Mouse (Mus musculus) lung, embryonic 15.5 days (tissue): ENCODE measurements around the gene Cacna1d. TPM values are rescaled to one million over a fixed set of nuclear protein-coding genes. Genes with fewer than 3 reads are reported as not detected.

Experiments used
- ATAC-seq: fragments of 200-750 bp; cut with Nextera tagmentation; 2 replicates; pipeline ENCODE4 v1.8.0; 2017; ENCODE audit warnings: moderate number of reproducible peaks, borderline replicate concordance; ENCODE audit not compliant: low FRiP score, low TSS enrichment; ENCODE audit errors: extremely low read depth
- H3K27ac ChIP-seq: fragments of 300-500 bp; sonication (generic); 2 replicates; pipeline ENCODE4 v1.5.1; 2015; ENCODE audit warnings: moderate library complexity, mild to moderate bottlenecking, inconsistent platforms
- H3K27me3 ChIP-seq: fragments of 300-500 bp; sonication (generic); 2 replicates; pipeline ENCODE4 v1.6.1; 2015; ENCODE audit warnings: inconsistent platforms
- H3K36me3 ChIP-seq: fragments of 300-500 bp; sonication (generic); 2 replicates; pipeline ENCODE4 v1.6.1; 2015; ENCODE audit warnings: inconsistent platforms
- H3K4me1 ChIP-seq: fragments of 300-500 bp; sonication (generic); 2 replicates; pipeline ENCODE4 v1.6.1; 2015; ENCODE audit warnings: inconsistent platforms
- H3K4me2 ChIP-seq: fragments of 300-500 bp; sonication (generic); 2 replicates; pipeline ENCODE4 v1.6.1; 2015; ENCODE audit warnings: inconsistent platforms, mild to moderate bottlenecking, moderate library complexity
- H3K4me3 ChIP-seq: fragments of 300-500 bp; sonication (generic); 2 replicates; pipeline ENCODE4 v1.5.1; 2015; ENCODE audit warnings: mild to moderate bottlenecking, inconsistent platforms
- H3K9ac ChIP-seq: fragments of 300-500 bp; sonication (generic); 2 replicates; pipeline ENCODE4 v1.6.1; 2015; ENCODE audit warnings: inconsistent platforms
- H3K9me3 ChIP-seq: fragments of 300-500 bp; sonication (generic); 2 replicates; pipeline ENCODE4 v1.6.1; 2016; ENCODE audit warnings: inconsistent platforms
- WGBS: fragments of 180-500 bp; shearing (Covaris S2); methylation state at CpG from one replicate; pipeline ENCODE4 v1.1.7; 2015; 5-methylcytosine and 5-hydroxymethylcytosine counted together
- polyA plus RNA-seq: library from polyadenylated mRNA; unstranded; fragments of >200 nt; fragmentation: Nextera tagmentation; extraction: Ambion mirVana; gene quantifications from 2 replicates; pipeline ENCODE4 v1.2.1, GENCODE M21; 2015

Cacna1d gene
- polyA plus RNA-seq, 1 experiment from 2014 or later: 8.9 TPM

DNA sequence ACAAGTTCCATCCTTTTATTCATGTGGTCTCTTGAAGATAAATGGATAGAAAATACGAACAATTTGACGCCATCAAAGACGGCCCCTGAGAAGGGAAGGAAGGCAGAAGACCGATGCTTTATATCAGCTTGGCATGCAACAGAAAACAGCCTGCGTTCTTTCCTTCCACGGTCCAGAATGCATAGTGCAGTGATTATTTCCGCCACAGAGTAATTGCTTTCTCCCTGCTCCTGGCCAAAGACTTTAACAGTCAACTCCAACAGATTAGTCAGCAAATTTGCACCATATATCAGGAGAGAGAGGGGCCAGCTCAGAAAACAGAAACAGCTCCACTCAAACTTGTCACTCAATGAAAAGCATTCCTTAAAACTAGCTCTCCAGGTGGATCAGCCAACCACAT lies 71.8 kb downstream of the Cacna1d start:
- Histone ChIP-seq H3K27me3 (no peaks in the 10 kb centered on the region), H3K4me1 (peaks cover 11% of the 10 kb centered on the region; the same call in 1 of the 2 replicates), H3K9me3 (no peaks in the 10 kb centered on the region), H3K4me2 (peak overlapping the region; percentile 35), H3K27ac (peak overlapping the region; percentile 57; the same call in 1 of the 2 replicates), H3K4me3 (no peak overlapping the region; the same call in 1 of the 2 replicates), H3K9ac (no peak overlapping the region), H3K36me3 (no peaks in the 10 kb centered on the region)
- ATAC-seq: peak; percentile 46; the same call in 1 of the 2 replicates
- 36% methylated on average over 7 of the region's 7 CpGs for WGBS

DNA sequence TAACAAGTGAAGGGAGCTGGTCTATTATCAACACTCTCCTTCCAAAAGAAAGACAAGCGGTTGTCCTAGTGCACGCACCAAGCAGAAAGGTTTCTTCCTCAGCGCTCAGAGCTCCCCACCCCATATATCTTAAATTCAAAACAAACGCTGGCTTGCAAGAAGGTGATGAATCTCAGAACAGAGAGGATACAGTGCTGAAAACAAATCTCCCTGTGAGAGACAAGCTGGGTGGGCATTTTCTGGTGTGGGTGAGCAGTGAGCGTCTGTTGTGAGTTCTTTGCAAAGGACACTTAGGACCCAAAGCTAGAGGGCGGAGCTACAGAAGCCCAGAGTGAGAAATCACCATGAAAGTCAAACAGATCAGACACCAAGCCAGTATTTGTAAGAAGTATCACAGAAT lies 72.2 kb downstream of the Cacna1d start:
- H3K4me3 ChIP-seq: no peak overlapping the region; the same call in 1 of the 2 replicates
- no peaks in the 10 kb centered on the region for H3K36me3 ChIP-seq
- H3K4me2 ChIP-seq: peak overlapping the region; percentile 35
- WGBS: 34% methylated on average over 6 of the region's 6 CpGs
- peak overlapping the region; percentile 57 for H3K27ac ChIP-seq
- H3K9me3 ChIP-seq: no peaks in the 10 kb centered on the region
- no peak for ATAC-seq
- H3K4me1 ChIP-seq: peaks cover 11% of the 10 kb centered on the region; the same call in 1 of the 2 replicates
- H3K27me3 ChIP-seq: no peaks in the 10 kb centered on the region
- H3K9ac ChIP-seq: no peak overlapping the region

DNA sequence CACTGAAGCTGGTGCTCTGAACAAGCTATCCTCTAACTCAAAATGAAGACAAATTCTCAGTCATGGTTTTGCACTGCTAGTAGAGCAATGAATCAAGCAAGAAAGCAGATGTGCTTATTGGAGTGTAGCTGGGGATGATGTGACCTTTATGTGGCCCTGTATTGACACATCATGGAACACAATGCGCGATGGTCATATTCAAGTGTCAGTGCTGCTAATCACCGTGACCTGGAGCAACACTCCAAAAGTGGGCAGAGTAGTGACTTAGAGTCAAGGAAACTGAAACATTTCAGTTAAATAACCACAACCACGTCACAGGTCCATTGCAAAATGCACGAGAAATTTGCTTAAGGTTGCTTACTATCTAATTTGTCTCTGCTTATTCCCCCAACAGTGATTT lies 75.4 kb downstream of the Cacna1d start:
- Histone ChIP-seq H3K9ac (no peak overlapping the region), H3K27me3 (no peaks in the 10 kb centered on the region), H3K4me3 (no peak overlapping the region), H3K9me3 (no peaks in the 10 kb centered on the region), H3K36me3 (no peaks in the 10 kb centered on the region), H3K4me2 (no peak overlapping the region), H3K27ac (no peak overlapping the region), H3K4me1 (0 out of 2 replicates have a peak, but pooled peaks cover 7% of the 10 kb centered on the region)
- WGBS: 94% methylated on average over 5 of the region's 5 CpGs
- ATAC-seq: no peak

GRCm38 (mm10) chr14:30414131-30414530 lies 77.1 kb downstream of the Cacna1d start:
- H3K9me3 ChIP-seq: no peaks in the 10 kb centered on the region
- H3K9ac ChIP-seq: no peak overlapping the region
- H3K36me3 ChIP-seq: no peaks in the 10 kb centered on the region
- no peak overlapping the region for H3K4me2 ChIP-seq
- H3K27me3 ChIP-seq: no peaks in the 10 kb centered on the region
- ATAC-seq: no peak
- H3K27ac ChIP-seq: no peak overlapping the region
- 61% methylated on average over 2 of the region's 2 CpGs for WGBS
- H3K4me3 ChIP-seq: no peak overlapping the region
- H3K4me1 ChIP-seq: 0 out of 2 replicates have a peak, but pooled peaks cover 7% of the 10 kb centered on the region

DNA sequence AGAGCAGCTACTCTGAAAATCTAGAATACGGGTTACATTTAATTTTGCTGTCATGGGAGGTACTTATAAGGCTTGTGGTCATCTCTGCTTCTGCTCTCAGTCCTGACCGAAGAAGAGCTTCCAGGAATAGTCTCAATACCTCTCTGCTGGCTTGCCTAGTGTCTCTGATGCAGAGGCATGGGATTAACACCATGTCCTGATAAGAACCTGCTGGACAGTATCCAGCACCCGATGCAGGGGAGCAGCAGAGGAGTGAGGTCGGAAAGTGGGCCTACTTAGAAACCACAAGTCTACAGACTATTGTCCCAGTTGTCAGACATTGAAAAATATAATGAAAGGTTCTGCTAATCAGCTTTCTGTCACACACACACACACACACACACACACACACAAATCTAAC lies 81.9 kb downstream of the Cacna1d start:
- H3K4me2 ChIP-seq: no peak overlapping the region
- H3K27me3 ChIP-seq: no peaks in the 10 kb centered on the region
- no peak for ATAC-seq
- H3K27ac ChIP-seq: no peak overlapping the region
- H3K4me3 ChIP-seq: no peak overlapping the region
- no peaks in the 10 kb centered on the region for H3K36me3 ChIP-seq
- no peaks in the 10 kb centered on the region for H3K9me3 ChIP-seq
- WGBS: 66% methylated on average over 4 of the region's 4 CpGs
- no peaks in the 10 kb centered on the region for H3K4me1 ChIP-seq
- H3K9ac ChIP-seq: no peak overlapping the region

DNA sequence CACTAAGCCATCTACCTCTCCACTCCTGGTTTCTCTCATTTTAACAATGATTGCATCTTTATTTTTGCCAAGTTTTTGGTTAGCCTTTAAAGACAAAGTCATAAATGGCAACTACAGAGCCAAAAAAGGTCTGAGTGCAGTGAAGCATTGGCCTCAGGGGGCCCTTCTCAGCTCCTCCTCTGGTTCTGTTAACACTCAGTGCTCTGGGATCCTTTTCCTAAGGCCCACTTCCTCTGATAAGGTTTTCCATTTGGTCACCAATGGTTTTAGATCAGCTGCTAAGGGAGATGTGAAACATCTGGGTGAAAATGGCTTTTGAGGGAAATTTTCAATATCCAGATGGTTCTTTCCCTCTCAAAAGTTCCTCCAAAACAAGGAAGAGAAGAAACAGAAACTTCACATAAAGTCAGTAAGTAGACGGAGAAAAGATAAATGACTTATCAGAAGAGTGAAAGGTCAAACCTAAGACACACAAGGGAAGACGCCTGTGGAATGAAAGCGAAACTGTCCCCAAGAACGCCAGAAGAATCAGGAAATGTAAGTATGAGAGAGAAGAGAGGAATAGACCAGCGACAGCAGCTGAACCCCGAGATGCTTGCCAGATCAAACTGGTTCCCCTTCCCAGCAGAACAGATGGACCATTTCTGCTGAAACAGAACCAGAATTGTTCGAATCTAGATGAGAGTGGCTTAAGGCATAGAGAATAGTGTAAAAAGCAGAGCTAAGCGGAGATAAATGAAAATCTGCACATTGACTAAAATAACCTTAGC lies 85.6 kb downstream of the Cacna1d start:
- H3K4me1 ChIP-seq: no peaks in the 10 kb centered on the region
- WGBS: 32% methylated on average over 8 of the region's 8 CpGs
- H3K4me2 ChIP-seq: peak overlapping the region; percentile 4; the same call in 1 of the 2 replicates
- no peak overlapping the region for H3K4me3 ChIP-seq
- H3K9me3 ChIP-seq: no peaks in the 10 kb centered on the region
- no peak; the same call in 1 of the 2 replicates for ATAC-seq
- H3K27ac ChIP-seq: peak overlapping the region; percentile 62
- H3K9ac ChIP-seq: no peak overlapping the region
- no peaks in the 10 kb centered on the region for H3K27me3 ChIP-seq
- H3K36me3 ChIP-seq: no peaks in the 10 kb centered on the region

DNA sequence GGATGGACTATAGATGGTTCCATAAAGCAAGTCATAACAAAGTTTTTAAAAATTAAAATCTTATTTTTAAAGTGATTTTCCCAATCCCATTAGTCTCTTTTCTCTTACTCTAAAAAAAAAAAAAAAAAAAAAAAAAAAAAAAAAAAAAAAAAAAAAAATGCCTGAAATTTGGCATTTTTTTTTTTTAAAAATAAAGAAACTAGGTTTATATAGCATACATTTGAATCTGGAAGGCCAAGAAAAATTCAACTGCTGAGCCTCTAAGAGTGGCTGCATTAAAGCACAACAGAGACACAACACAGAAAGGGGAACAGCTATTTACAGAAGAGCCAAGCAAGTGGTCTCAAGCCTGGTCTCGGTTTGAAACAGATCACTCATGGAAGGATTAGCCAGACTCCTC lies 112.9 kb downstream of the Cacna1d start:
- Histone ChIP-seq H3K36me3 (no peaks in the 10 kb centered on the region), H3K27ac (no peak overlapping the region)
- WGBS: 65% methylated on average over 1 of the region's 1 CpGs

DNA sequence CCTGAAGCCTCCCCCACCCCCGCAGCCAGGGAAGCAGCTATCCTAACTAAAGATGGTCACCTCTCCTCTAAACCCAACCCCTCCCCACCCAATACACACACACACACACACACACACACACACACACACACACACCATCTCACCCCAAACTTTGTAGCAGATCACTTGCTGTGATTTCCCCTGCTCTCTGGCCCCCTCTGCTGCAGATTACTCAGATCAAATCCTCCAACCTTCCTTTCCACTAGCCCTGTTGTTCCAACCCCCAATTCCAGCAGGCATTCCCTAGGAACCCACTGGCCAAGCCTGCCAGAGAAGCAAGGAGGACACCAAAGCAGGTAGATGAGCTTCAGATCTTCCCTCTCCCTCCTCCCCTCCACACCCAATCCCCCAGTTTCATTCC lies 118.4 kb downstream of the Cacna1d start:
- Histone ChIP-seq H3K4me1 (no peaks in the 10 kb centered on the region), H3K9ac (no peak overlapping the region), H3K9me3 (no peaks in the 10 kb centered on the region), H3K4me2 (no peak overlapping the region), H3K27ac (no peak overlapping the region), H3K36me3 (no peaks in the 10 kb centered on the region), H3K27me3 (no peaks in the 10 kb centered on the region), H3K4me3 (no peak overlapping the region)
- no peak for ATAC-seq
- WGBS: 27% methylated on average over 1 of the region's 1 CpGs

More for the DNA sequence above, 112.9 kb downstream of the Cacna1d start:
- H3K27me3 ChIP-seq: no peaks in the 10 kb centered on the region
- no peaks in the 10 kb centered on the region for H3K9me3 ChIP-seq
- H3K9ac ChIP-seq: no peak overlapping the region
- H3K4me3 ChIP-seq: no peak overlapping the region
- no peak overlapping the region for H3K4me2 ChIP-seq
- ATAC-seq: no peak
- no peaks in the 10 kb centered on the region for H3K4me1 ChIP-seq

- no peak overlapping the region for H3K9ac ChIP-seq
- WGBS: 69% methylated on average over 2 of the region's 2 CpGs
- ATAC-seq: no peak
- no peaks in the 10 kb centered on the region for H3K27me3 ChIP-seq
- no peaks in the 10 kb centered on the region for H3K9me3 ChIP-seq
- no peak overlapping the region for H3K4me3 ChIP-seq
- H3K27ac ChIP-seq: no peak overlapping the region
- no peaks in the 10 kb centered on the region for H3K36me3 ChIP-seq
- no peak overlapping the region for H3K4me2 ChIP-seq
- no peaks in the 10 kb centered on the region for H3K4me1 ChIP-seq
These were observed 120.2 kb downstream of the Cacna1d start for GRCm38 (mm10) chr14:30371070-30371469.

DNA sequence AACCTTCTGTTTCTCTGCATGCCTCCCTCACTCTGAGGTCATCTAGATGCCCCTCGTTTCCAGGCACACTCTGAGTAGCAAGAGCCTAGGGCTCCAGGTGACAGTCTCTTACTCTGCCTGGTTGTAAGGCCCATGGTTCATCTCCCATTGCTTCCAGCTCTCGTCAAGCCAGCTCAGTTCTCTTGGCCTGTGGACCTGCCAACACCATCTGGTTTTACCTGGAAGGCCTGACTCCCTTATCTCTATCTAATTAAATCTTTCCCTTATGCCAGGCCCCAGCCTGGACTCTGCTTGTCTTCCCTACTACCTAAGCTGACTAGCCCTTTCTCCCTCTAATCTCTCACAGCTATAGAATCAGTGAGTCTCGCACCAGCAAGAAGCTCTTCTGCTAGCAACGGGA lies 124.2 kb downstream of the Cacna1d start:
- 74% methylated on average over 4 of the region's 4 CpGs for WGBS
- H3K27ac ChIP-seq: no peak overlapping the region
- no peaks in the 10 kb centered on the region for H3K36me3 ChIP-seq
- no peak for ATAC-seq
- no peak overlapping the region for H3K4me2 ChIP-seq
- H3K4me1 ChIP-seq: peaks cover 12% of the 10 kb centered on the region; the same call in 1 of the 2 replicates
- no peaks in the 10 kb centered on the region for H3K9me3 ChIP-seq
- no peak overlapping the region for H3K4me3 ChIP-seq
- no peaks in the 10 kb centered on the region for H3K27me3 ChIP-seq
- no peak overlapping the region for H3K9ac ChIP-seq

GRCm38 (mm10) chr14:30365866-30366265 lies 125.4 kb downstream of the Cacna1d start:
- no peaks in the 10 kb centered on the region for H3K9me3 ChIP-seq
- no peaks in the 10 kb centered on the region for H3K27me3 ChIP-seq
- H3K4me3 ChIP-seq: no peak overlapping the region
- peaks cover 22% of the 10 kb centered on the region for H3K4me1 ChIP-seq
- H3K4me2 ChIP-seq: no peak overlapping the region
- H3K9ac ChIP-seq: no peak overlapping the region
- 76% methylated on average over 5 of the region's 5 CpGs for WGBS
- H3K27ac ChIP-seq: no peak overlapping the region
- no peaks in the 10 kb centered on the region for H3K36me3 ChIP-seq
- no peak for ATAC-seq

DNA sequence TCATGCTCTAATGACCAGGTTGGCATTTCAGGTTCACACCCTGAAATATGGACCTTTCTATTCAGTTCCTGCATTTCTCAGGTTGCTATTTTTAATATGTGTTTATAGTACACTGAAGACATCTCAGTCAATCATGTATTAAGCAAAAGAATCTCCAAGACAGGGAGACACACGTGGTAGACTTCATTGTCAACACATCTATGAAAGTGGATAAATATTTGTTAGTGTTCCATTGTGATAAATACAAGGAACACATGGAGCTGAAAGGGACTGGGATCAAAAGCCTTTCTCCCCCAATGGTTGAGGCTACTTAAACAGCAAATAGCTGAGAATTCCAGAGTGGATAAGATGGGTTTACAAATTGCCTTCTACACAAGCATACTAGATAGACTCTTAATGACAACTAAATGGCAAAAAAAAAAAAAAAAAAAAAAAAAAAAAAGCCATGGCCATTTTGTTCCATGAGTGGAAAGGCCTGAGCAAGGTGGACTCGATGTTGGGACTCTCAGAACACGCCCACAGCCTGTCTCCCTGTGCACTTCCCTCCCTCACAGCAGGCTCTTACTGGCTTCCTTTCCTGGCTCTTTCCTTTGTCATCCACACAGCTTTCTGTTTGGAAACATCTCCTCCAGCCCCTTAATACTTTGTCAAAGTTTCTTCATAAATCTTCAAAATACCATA lies 127.6 kb downstream of the Cacna1d start:
- Histone ChIP-seq H3K27ac (peak overlapping the region; percentile 74), H3K4me3 (no peak overlapping the region), H3K27me3 (no peaks in the 10 kb centered on the region), H3K9ac (no peak overlapping the region), H3K9me3 (no peaks in the 10 kb centered on the region), H3K4me1 (peaks cover 33% of the 10 kb centered on the region), H3K36me3 (no peaks in the 10 kb centered on the region), H3K4me2 (no peak overlapping the region)
- peak; percentile 61 for ATAC-seq
- WGBS: 33% methylated on average over 3 of the region's 3 CpGs
